Mouse (Mus musculus) adrenal gland, adult (tissue): Measurements from ENCODE around the gene Sec14l1.
A peak's percentile ranks its signal among the peaks of the same experiment; 100 is the strongest.

Experiments used
- DNase-seq, 2 experiments: peaks; one replicate each; pipeline ENCODE4 v3.0.0; 2022 to 2023; ENCODE audit warnings: low spot score in 1 of 2; ENCODE audit not compliant: inconsistent age in 2 of 2

The Sec14l1 gene

GRCm38 (mm10) chr11:117176900-117177299 is 61.9 kb downstream of the Sec14l1 start:
- DNase-seq: no peak

- peak; percentile 89 to 96 for DNase-seq
These were observed 62.5 kb downstream of the Sec14l1 start for GRCm38 (mm10) chr11:117177303-117177979.

- DNase-seq: no peak
These were observed 64.9 kb downstream of the Sec14l1 start for GRCm38 (mm10) chr11:117179902-117180301.

GRCm38 (mm10) chr11:117182808-117183207 is 67.8 kb downstream of the Sec14l1 start:
- DNase-seq: no peak

GRCm38 (mm10) chr11:117183299-117183698 is 68.3 kb downstream of the Sec14l1 start:
- DNase-seq: no peak

- no peak for DNase-seq
These were observed 68.9 kb downstream of the Sec14l1 start for GRCm38 (mm10) chr11:117183841-117184240.

- no peak for DNase-seq
These were observed 70.3 kb downstream of the Sec14l1 start for GRCm38 (mm10) chr11:117185076-117185933.

GRCm38 (mm10) chr11:117191524-117191923 is 76.6 kb downstream of the Sec14l1 start:
- peak in 1 of 2 experiments; percentile 47 for DNase-seq

GRCm38 (mm10) chr11:117194475-117194937 is 79.5 kb downstream of the Sec14l1 start:
- DNase-seq: no peak

GRCm38 (mm10) chr11:117195616-117196015 is 80.6 kb downstream of the Sec14l1 start:
- no peak for DNase-seq

GRCm38 (mm10) chr11:117196681-117197080 is 81.7 kb downstream of the Sec14l1 start:
- no peak for DNase-seq

GRCm38 (mm10) chr11:117198122-117198521 is 83.2 kb downstream of the Sec14l1 start:
- DNase-seq: no peak

GRCm38 (mm10) chr11:117199282-117200175 is 84.6 kb downstream of the Sec14l1 start, which contains the start of gene Sept9:
TSS of gene Sept9 (plus strand) at chr11:117199661.
- DNase-seq: peak; percentile 22 to 66

GRCm38 (mm10) chr11:117201846-117202245 is 86.9 kb downstream of the Sec14l1 start:
- DNase-seq: no peak

GRCm38 (mm10) chr11:117204606-117205005 is 89.6 kb downstream of the Sec14l1 start:
- no peak for DNase-seq

- peak in 1 of 2 experiments; percentile 60 for DNase-seq
These were observed 90.1 kb downstream of the Sec14l1 start for GRCm38 (mm10) chr11:117205042-117205441.

- DNase-seq: peak in 1 of 2 experiments; percentile 42
These were observed 90.5 kb downstream of the Sec14l1 start for GRCm38 (mm10) chr11:117205447-117205846.

GRCm38 (mm10) chr11:117207436-117207835 is 92.5 kb downstream of the Sec14l1 start:
- no peak for DNase-seq

GRCm38 (mm10) chr11:117208151-117208673 is 93.2 kb downstream of the Sec14l1 start:
- no peak for DNase-seq
